Mouse (Mus musculus): ENCODE results near the gene Rftn2. TPM values are rescaled to one million over a fixed set of nuclear protein-coding genes. Genes with fewer than 3 reads are reported as not detected.

The Rftn2 gene
- 7.1 TPM for polyA plus RNA-seq (2017; shearing (Covaris generic))

GRCm38 (mm10) chr1:55226011-55226857, at the start of gene Rftn2:
Gene Rftn2 (minus strand): TSS chr1:55226782.

GRCm38 (mm10) chr1:55236890-55237642, 10.5 kb upstream of the Rftn2 start, which contains the start of gene Mars2:
Gene Mars2 (plus strand): TSS chr1:55237177.

GRCm38 (mm10) chr1:55130943-55131401, 95.6 kb downstream of the Rftn2 start, which contains the start of gene Mob4:
Gene Mob4 (plus strand): TSS chr1:55131231.

Other genes starting within 250 kb of the Rftn2 start
- gene Sf3b1, start 199.3 kb downstream of the Rftn2 start, polyA plus RNA-seq (2017; shearing (Covaris generic)), result 682 TPM
- gene Coq10b, start 174.0 kb downstream of the Rftn2 start, polyA plus RNA-seq (2017; shearing (Covaris generic)), result 28.9 TPM
- 147 TPM for gene Hspe1, start 138.7 kb downstream of the Rftn2 start, polyA plus RNA-seq (2017; shearing (Covaris generic))
- 141 TPM for gene Hspd1, start 138.5 kb downstream of the Rftn2 start, polyA plus RNA-seq (2017; shearing (Covaris generic))
- 111 TPM for gene Mob4, start 95.6 kb downstream of the Rftn2 start, polyA plus RNA-seq (2017; shearing (Covaris generic))
- 4.3 TPM for gene Mars2, start 10.4 kb upstream of the Rftn2 start, polyA plus RNA-seq (2017; shearing (Covaris generic))
- 12.3 TPM for gene Boll, start 136.7 kb upstream of the Rftn2 start, polyA plus RNA-seq (2017; shearing (Covaris generic))
- 6.2 TPM for gene Plcl1, start 179.1 kb upstream of the Rftn2 start, polyA plus RNA-seq (2017; shearing (Covaris generic))

Data from CD4-positive, CD25-positive, alpha-beta regulatory T cell (primary cell).